In the genomic region with DNA sequence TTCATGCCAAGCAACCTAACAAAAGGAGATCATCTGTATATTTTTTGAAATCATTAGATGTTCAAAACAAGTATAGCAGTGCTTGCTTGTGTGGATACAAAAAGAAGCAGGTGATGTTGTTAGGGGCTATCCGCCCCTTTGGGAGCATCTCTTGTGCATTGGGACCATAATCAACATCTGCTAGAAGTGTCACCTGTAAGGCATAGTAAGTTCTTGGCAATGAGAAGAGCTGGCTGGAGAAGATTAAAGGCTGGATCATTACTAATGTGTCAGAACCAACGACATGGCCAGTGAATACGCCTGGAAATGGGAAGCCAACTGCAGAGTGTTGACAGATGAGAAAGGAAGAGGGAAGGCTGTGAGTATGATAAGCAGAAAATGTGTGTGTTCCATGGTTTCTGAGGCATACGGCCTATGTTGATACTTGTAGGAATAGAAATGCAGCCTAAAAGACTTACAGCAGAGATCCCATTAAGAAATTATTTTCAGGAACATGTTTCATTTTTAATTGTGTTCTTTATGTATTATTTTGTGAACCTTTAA, we compare ENCODE assay signal across 11 mouse cellular contexts.
DNase-seq lines count a peak whose midpoint lies in the region; ATAC-seq and TF ChIP-seq lines count a peak whose summit lies in the region.
"Had no signal": no experiment of that assay in that cellular context is flagged by ENCODE, and none has a peak within 500 bp of the region (broad histone marks: within the 10 kb centered on the region; RNA-seq: fewer than 3 reads in every experiment).

No protein-coding gene starts in this region.

- no peak for TF ChIP-seq CTCF in olfactory bulb, adult 2 months (IDR thresholded peaks at IDR 0.05; ENCODE audit: insufficient read depth, low read depth, low read length)

- no peaks in the 10 kb centered on the region for H3K27me3 ChIP-seq in embryonic facial prominence, embryonic 14.5 days (replicated peaks; ENCODE audit: control insufficient read depth, insufficient read depth, low read length)
- H3K27me3 ChIP-seq in embryonic facial prominence, embryonic 10.5 days (replicated peaks; ENCODE audit: low read depth, poor library complexity, severe bottlenecking) = no peaks in the 10 kb centered on the region
- no peaks in the 10 kb centered on the region for H3K27me3 ChIP-seq in hindbrain, embryonic 12.5 days
- H3K27me3 ChIP-seq: heart, embryonic 13.5 days; liver, embryonic 15.5 days had no signal

- H3K27ac ChIP-seq in embryonic facial prominence, embryonic 14.5 days (replicated peaks; ENCODE audit: low read depth, low read length) = 0 out of 2 replicates have a peak overlapping the region, but pooled peaks have one; percentile 15
- no peak overlapping the region for H3K27ac ChIP-seq in embryonic facial prominence, embryonic 10.5 days (replicated peaks)
- peak overlapping the region; percentile 76 for H3K27ac ChIP-seq in hindbrain, embryonic 12.5 days
- H3K27ac ChIP-seq in olfactory bulb, adult 2 months (ENCODE audit: insufficient read depth, low read depth, low read length) = peak overlapping the region; percentile 49
- H3K27ac ChIP-seq: heart, embryonic 13.5 days; liver, embryonic 15.5 days had no signal

- no peak for TF ChIP-seq POLR2A in olfactory bulb, adult 2 months (IDR thresholded peaks at IDR 0.05; ENCODE audit: insufficient read depth, low read depth, low read length)

- peak; percentile 33 for DNase-seq in embryonic facial prominence, embryonic 14.5 days (ENCODE audit: low spot score)
- no peak for DNase-seq in embryonic facial prominence, embryonic 10.5 days (ENCODE audit: low spot score)
- DNase-seq in left cerebral cortex, adult 11 months (ENCODE audit: low spot score) = peak; percentile 7
- no peak for DNase-seq in left cerebral cortex, adult 9 months (ENCODE audit: low spot score in 2 of 2)
- DNase-seq in gastrocnemius, postnatal 10 days = no peak
- no peak for DNase-seq in thymus, postnatal 10 days (ENCODE audit: low spot score in 2 of 2)
- DNase-seq: adrenal gland, adult 2 months had no signal

- H3K9ac ChIP-seq in embryonic facial prominence, embryonic 14.5 days (ENCODE audit: low read depth, low read length) = no peak overlapping the region
- no peak overlapping the region for H3K9ac ChIP-seq in hindbrain, embryonic 12.5 days
- H3K9ac ChIP-seq: heart, embryonic 13.5 days; liver, embryonic 15.5 days had no signal

- ATAC-seq in embryonic facial prominence, embryonic 14.5 days (ENCODE audit: low read depth) = peak; percentile 37; the same call in 1 of the 2 replicates
- ATAC-seq in hindbrain, embryonic 12.5 days (ENCODE audit: low FRiP score) = no peak

- H3K9me3 ChIP-seq in embryonic facial prominence, embryonic 14.5 days (ENCODE audit: control insufficient read depth, low read length) = no peaks in the 10 kb centered on the region
- no peaks in the 10 kb centered on the region for H3K9me3 ChIP-seq in embryonic facial prominence, embryonic 10.5 days
- H3K9me3 ChIP-seq in hindbrain, embryonic 12.5 days (replicated peaks) = no peaks in the 10 kb centered on the region
- H3K9me3 ChIP-seq: heart, embryonic 13.5 days; liver, embryonic 15.5 days had no signal

- no peak overlapping the region for H3K4me3 ChIP-seq in embryonic facial prominence, embryonic 14.5 days (ENCODE audit: low read depth, low read length)
- no peak overlapping the region for H3K4me3 ChIP-seq in embryonic facial prominence, embryonic 10.5 days
- H3K4me3 ChIP-seq in hindbrain, embryonic 12.5 days = no peak overlapping the region
- H3K4me3 ChIP-seq in olfactory bulb, adult 2 months (ENCODE audit: insufficient read depth, low read depth, low read length) = no peak overlapping the region
- H3K4me3 ChIP-seq: heart, embryonic 13.5 days; liver, embryonic 15.5 days had no signal

- H3K36me3 ChIP-seq in embryonic facial prominence, embryonic 14.5 days (ENCODE audit: control insufficient read depth, insufficient read depth, low read length) = no peaks in the 10 kb centered on the region
- no peaks in the 10 kb centered on the region for H3K36me3 ChIP-seq in embryonic facial prominence, embryonic 10.5 days (replicated peaks)
- H3K36me3 ChIP-seq in hindbrain, embryonic 12.5 days = no peaks in the 10 kb centered on the region; the same call in 1 of the 2 replicates
- H3K36me3 ChIP-seq: liver, embryonic 15.5 days had no signal

- H3K4me1 ChIP-seq in embryonic facial prominence, embryonic 14.5 days (ENCODE audit: control insufficient read depth, insufficient read depth, low read length) = peaks cover 3% of the 10 kb centered on the region; the same call in 1 of the 2 replicates
- H3K4me1 ChIP-seq in embryonic facial prominence, embryonic 10.5 days = peaks cover 7% of the 10 kb centered on the region; the same call in 1 of the 2 replicates
- peaks cover 8% of the 10 kb centered on the region for H3K4me1 ChIP-seq in hindbrain, embryonic 12.5 days
- no peaks in the 10 kb centered on the region for H3K4me1 ChIP-seq in olfactory bulb, adult 2 months (ENCODE audit: control insufficient read depth, insufficient read depth, low read length)
- H3K4me1 ChIP-seq: liver, embryonic 15.5 days had no signal

- H3K4me2 ChIP-seq in embryonic facial prominence, embryonic 14.5 days (ENCODE audit: low read depth, low read length) = no peak overlapping the region
- peak overlapping the region; percentile 23 for H3K4me2 ChIP-seq in hindbrain, embryonic 12.5 days (replicated peaks)
- H3K4me2 ChIP-seq: heart, embryonic 13.5 days; liver, embryonic 15.5 days had no signal

- WGBS in embryonic facial prominence, embryonic 14.5 days = 54% methylated on average over 4 of the region's 4 CpGs
- WGBS in embryonic facial prominence, embryonic 10.5 days = 78% methylated on average over 4 of the region's 4 CpGs
- WGBS in hindbrain, embryonic 12.5 days = 45% methylated on average over 4 of the region's 4 CpGs
- 21% methylated on average over 4 of the region's 4 CpGs for WGBS in olfactory bulb, adult 2 months

Comparison
In these comparisons a context has a peak if more than half of its experiments do, and no peak if none do; other contexts are left out.
1. DNase-seq: peak in embryonic facial prominence, embryonic 14.5 days (single experiment) and left cerebral cortex, adult 11 months (single experiment); none in embryonic facial prominence, embryonic 10.5 days (single experiment), left cerebral cortex, adult 9 months (0 of 2), gastrocnemius, postnatal 10 days (single experiment) and thymus, postnatal 10 days (0 of 2).